Mouse (Mus musculus): ENCODE results near the gene Naa16.

DNA sequence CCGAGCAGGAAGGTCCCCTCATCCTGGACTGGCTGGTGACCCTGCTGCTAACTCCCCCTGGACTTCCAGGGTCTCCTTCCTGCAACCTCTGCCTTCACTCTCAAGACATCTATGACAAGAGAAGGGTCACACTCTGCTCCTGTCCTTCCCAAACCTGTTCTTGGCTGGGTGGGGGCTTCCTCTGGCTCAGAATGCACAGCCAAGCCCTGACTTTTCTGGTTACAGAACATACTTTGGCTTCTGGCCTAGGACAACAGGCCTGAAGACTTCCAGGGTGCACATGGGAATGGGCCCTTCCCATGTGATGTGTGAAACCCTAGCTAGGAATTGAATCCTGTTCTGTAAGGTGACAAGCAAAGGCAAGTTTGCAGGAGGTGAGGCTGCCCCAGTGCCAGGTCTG is 111.1 kb downstream of the Naa16 start:
- no peak for TF ChIP-seq CTCF (IDR thresholded peaks at IDR 0.05; ENCODE audit: low read depth)
- no peak for TF ChIP-seq EP300 (IDR thresholded peaks at IDR 0.05; ENCODE audit: low read depth)

All from liver, postnatal 0 days (tissue).